Mouse (Mus musculus) kidney, postnatal 0 days (tissue): Measurements from ENCODE around the gene Gm47985. TPM values are rescaled to one million over a fixed set of nuclear protein-coding genes. Genes with fewer than 3 reads are reported as not detected.
A peak's percentile ranks its signal among the peaks of the same experiment; 100 is the strongest.
"Not testable (repeated sequence)": the region's sequence is repeated elsewhere in the genome, so short reads cannot be mapped to it uniquely, and the experiment has no call there.

Experiments used
- ATAC-seq: fragments of 200-750 bp; cut with Nextera tagmentation; replicated peaks from 2 replicates; pipeline ENCODE4 v1.8.0; 2017; ENCODE audit warnings: low read depth, moderate number of reproducible peaks, moderate TSS enrichment, moderate library complexity; ENCODE audit not compliant: low FRiP score
- DNase-seq: peaks from one replicate; pipeline ENCODE4 v3.0.0-alpha.2; 2016; ENCODE audit warnings: low spot score
- H3K27ac ChIP-seq: fragments of 300-500 bp; sonication (generic); 2 replicates; pipeline ENCODE4 v1.5.1; 2014; ENCODE audit warnings: mild to moderate bottlenecking
- H3K27me3 ChIP-seq: fragments of 300-500 bp; sonication (generic); 2 replicates; pipeline ENCODE4 v1.6.1; 2014; ENCODE audit warnings: low read length, mixed read lengths; ENCODE audit not compliant: insufficient read depth
- H3K36me3 ChIP-seq: fragments of 300-500 bp; sonication (generic); 2 replicates; pipeline ENCODE4 v1.6.1; 2014; ENCODE audit warnings: low read length, mixed read lengths; ENCODE audit not compliant: insufficient read depth
- H3K4me1 ChIP-seq: fragments of 300-500 bp; sonication (generic); replicated peaks from 2 replicates; pipeline ENCODE4 v1.6.1; 2014; ENCODE audit warnings: antibody characterized with exemption, low read length, mixed read lengths; ENCODE audit not compliant: insufficient read depth
- H3K4me2 ChIP-seq: fragments of 300-500 bp; sonication (generic); 2 replicates; pipeline ENCODE4 v1.6.1; 2014; ENCODE audit warnings: mild to moderate bottlenecking, low read length, moderate library complexity, mixed read lengths
- H3K4me3 ChIP-seq: fragments of 300-500 bp; sonication (generic); replicated peaks from 2 replicates; pipeline ENCODE4 v1.5.1; 2014; ENCODE audit warnings: low read depth, low read length
- H3K9ac ChIP-seq: fragments of 300-500 bp; sonication (generic); 2 replicates; pipeline ENCODE4 v1.6.1; 2014; ENCODE audit warnings: low read depth, low read length
- H3K9me3 ChIP-seq: fragments of 300-500 bp; sonication (generic); replicated peaks from 2 replicates; pipeline ENCODE4 v1.6.1; 2016; ENCODE audit warnings: low read length, inconsistent platforms, mixed read lengths
- CTCF ChIP-seq: IDR thresholded peaks from 2 replicates; pipeline ENCODE4 v1.5.1; 2016; ENCODE audit warnings: antibody characterized with exemption, low read depth, mild to moderate bottlenecking, moderate library complexity
- WGBS: fragments of 180-500 bp; shearing (Covaris S2); extraction: QIAGEN DNeasy Blood & Tissue Kit; methylation state at CpG from one replicate; pipeline ENCODE4 v1.1.7; 2014; 5-methylcytosine and 5-hydroxymethylcytosine counted together
- polyA plus RNA-seq: library from polyadenylated mRNA; unstranded; fragments of >200 nt; fragmentation: Nextera tagmentation; extraction: Ambion mirVana; gene quantifications from 2 replicates; pipeline ENCODE4 v1.2.1, GENCODE M21; 2015

The Gm47985 gene
- polyA plus RNA-seq, 1 experiment from 2014 or later, result 0.46 TPM

- DNase-seq, result peak; percentile 69
- no peak overlapping the region for H3K4me3 ChIP-seq
- ATAC-seq, result peak; percentile 95
- WGBS, result 10% methylated on average over 10 of the region's 10 CpGs
- peak overlapping the region; percentile 50 for H3K27ac ChIP-seq
- no peak for TF ChIP-seq CTCF
- no peak overlapping the region for H3K9ac ChIP-seq
- H3K27me3 ChIP-seq, result no peaks in the 10 kb centered on the region
- H3K4me2 ChIP-seq, result peak overlapping the region; percentile 25
- no peaks in the 10 kb centered on the region for H3K36me3 ChIP-seq
- H3K9me3 ChIP-seq, result no peaks in the 10 kb centered on the region
- H3K4me1 ChIP-seq, result no peaks in the 10 kb centered on the region
Observed at GRCm38 (mm10) chr1:151177030-151177936, 5.1 kb upstream of the Gm47985 start.

GRCm38 (mm10) chr1:151177937-151178271, 4.4 kb upstream of the Gm47985 start:
- no peak for TF ChIP-seq CTCF
- 14% methylated on average over 4 of the region's 4 CpGs for WGBS
- Histone ChIP-seq H3K27me3 (no peaks in the 10 kb centered on the region), H3K9me3 (no peaks in the 10 kb centered on the region), H3K4me1 (no peaks in the 10 kb centered on the region), H3K27ac (peak overlapping the region; percentile 31), H3K4me3 (no peak overlapping the region), H3K4me2 (peak overlapping the region; percentile 25; the same call in 1 of the 2 replicates), H3K36me3 (no peaks in the 10 kb centered on the region), H3K9ac (no peak overlapping the region)
- no peak for DNase-seq
- ATAC-seq, result no peak

GRCm38 (mm10) chr1:151178505-151179083, 3.7 kb upstream of the Gm47985 start:
- H3K27me3 ChIP-seq, result no peaks in the 10 kb centered on the region
- H3K4me3 ChIP-seq, result no peak overlapping the region
- no peaks in the 10 kb centered on the region for H3K36me3 ChIP-seq
- no peaks in the 10 kb centered on the region for H3K9me3 ChIP-seq
- WGBS, result 44% methylated on average over 2 of the region's 2 CpGs
- H3K27ac ChIP-seq, result peak overlapping the region; percentile 31; the same call in 1 of the 2 replicates
- H3K9ac ChIP-seq, result no peak overlapping the region
- H3K4me1 ChIP-seq, result no peaks in the 10 kb centered on the region
- DNase-seq, result no peak
- H3K4me2 ChIP-seq, result no peak overlapping the region
- no peak for ATAC-seq
- no peak for TF ChIP-seq CTCF

GRCm38 (mm10) chr1:151180167-151180566, 2.2 kb upstream of the Gm47985 start:
- Histone ChIP-seq H3K36me3 (no peaks in the 10 kb centered on the region), H3K4me1 (no peaks in the 10 kb centered on the region), H3K27me3 (no peaks in the 10 kb centered on the region), H3K4me3 (no peak overlapping the region), H3K9me3 (no peaks in the 10 kb centered on the region), H3K27ac (no peak overlapping the region), H3K9ac (no peak overlapping the region), H3K4me2 (no peak overlapping the region)
- WGBS, result 74% methylated on average over 2 of the region's 2 CpGs
- ATAC-seq (no peak), DNase-seq (no peak)
- no peak for TF ChIP-seq CTCF

GRCm38 (mm10) chr1:151186186-151186585, 3.8 kb downstream of the Gm47985 start:
- not testable (repeated sequence) for H3K27me3 ChIP-seq, H3K9me3 ChIP-seq, H3K9ac ChIP-seq, H3K36me3 ChIP-seq, H3K4me2 ChIP-seq, H3K4me1 ChIP-seq, DNase-seq, H3K4me3 ChIP-seq
- ATAC-seq, result peak; percentile 84
- 49% methylated on average over 3 of the region's 3 CpGs for WGBS
- H3K27ac ChIP-seq, result peak overlapping the region; percentile 67

- WGBS, result 73% methylated on average over 4 of the region's 4 CpGs
- not testable (repeated sequence) for H3K27me3 ChIP-seq, H3K4me1 ChIP-seq, ATAC-seq, H3K4me3 ChIP-seq, DNase-seq, H3K9ac ChIP-seq, H3K9me3 ChIP-seq, H3K36me3 ChIP-seq, H3K4me2 ChIP-seq
- H3K27ac ChIP-seq, result peak overlapping the region; percentile 67
Observed at GRCm38 (mm10) chr1:151186879-151187424, 4.6 kb downstream of the Gm47985 start.
